Mouse (Mus musculus) testis, postnatal 10 days (tissue): ENCODE measurements at regions not wholly inside any gene's neighbourhood (a gene's known extent, or its start where the extent isn't known, plus 50 kb on each side); places are given as distances from the start of the nearest gene placed in this dataset.

Experiments
- DNase-seq: peaks from one replicate; pipeline ENCODE4 v3.0.0; 2021; ENCODE audit warnings: low spot score

DNA sequence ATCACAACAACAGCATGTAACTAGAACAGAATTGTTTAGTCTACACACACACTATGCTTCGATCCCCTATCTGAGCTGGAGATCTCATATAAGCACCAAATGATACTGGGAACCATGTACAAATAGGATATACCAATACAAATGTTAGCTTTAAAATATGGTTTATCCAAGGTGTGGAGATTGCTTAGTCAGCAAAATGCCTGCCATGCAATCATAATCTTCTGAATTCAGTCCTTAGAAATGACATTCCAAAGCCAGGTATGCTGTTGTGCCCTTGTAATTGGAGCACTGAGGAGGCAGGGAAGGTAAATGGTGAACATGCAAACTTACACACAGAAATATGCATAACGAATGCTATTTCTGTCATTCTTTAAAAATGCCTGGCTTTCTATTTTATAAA lies 54.0 kb upstream of the Thsd7b start:
- no peak for DNase-seq

DNA sequence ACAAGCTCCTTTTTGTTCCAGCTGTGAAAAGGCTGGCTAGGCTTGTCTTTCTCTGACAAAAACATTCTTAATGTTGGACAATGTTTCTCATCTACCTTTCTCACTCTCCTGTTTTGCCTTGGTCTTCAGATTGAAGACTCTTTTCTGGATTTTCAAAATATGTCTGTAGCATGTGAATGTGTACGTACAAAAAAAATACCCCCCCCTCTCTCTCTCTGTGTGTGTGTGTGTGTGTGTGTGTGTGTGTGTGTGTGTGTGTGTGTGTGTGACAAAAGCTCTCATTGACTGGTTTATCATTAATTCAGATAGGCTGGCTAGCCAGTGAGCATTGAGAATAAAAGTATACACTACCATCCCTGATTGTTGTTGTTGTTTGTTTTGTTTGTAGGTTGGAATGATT lies 64.3 kb upstream of the Thsd7b start:
- no peak for DNase-seq

DNA sequence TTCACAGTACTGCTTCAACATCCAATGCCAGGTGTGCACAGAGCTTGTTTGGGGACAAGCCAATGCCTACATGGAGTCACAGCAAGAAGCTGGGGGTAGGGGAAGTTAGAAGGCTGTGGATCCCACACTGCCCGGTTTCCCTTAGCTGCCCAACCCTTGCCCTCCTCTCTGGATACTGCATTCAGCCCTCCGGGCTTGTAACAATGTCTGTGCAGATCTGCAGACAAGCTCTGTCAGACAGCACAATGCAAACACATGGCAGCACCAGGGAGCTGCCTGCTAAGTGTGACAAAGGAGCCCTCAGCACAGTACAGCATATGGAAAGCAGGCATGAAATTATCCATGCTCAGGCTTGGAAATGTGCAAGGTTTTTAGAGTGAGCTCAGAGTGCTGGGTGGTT lies 64.7 kb upstream of the Thsd7b start:
- DNase-seq = no peak

DNA sequence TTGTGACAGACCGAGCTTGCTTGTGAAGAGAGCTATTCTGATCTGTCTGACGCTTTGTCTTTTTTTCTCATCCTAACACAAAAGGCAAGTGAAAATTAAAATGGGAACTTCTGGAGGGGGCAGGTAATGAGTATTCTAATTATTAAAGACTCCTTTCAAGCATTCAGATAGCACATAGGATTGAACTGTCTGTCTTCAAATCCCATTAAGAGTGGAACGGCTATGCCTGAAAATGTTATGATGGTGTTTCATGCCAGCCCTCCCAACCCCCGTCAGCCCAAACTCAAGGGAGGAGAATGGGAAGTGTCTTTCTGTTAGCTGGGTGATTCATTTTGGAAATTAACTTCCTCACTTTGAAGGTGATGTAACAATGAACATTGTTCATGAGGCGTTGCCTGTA lies 65.4 kb upstream of the Thsd7b start:
- DNase-seq = no peak

DNA sequence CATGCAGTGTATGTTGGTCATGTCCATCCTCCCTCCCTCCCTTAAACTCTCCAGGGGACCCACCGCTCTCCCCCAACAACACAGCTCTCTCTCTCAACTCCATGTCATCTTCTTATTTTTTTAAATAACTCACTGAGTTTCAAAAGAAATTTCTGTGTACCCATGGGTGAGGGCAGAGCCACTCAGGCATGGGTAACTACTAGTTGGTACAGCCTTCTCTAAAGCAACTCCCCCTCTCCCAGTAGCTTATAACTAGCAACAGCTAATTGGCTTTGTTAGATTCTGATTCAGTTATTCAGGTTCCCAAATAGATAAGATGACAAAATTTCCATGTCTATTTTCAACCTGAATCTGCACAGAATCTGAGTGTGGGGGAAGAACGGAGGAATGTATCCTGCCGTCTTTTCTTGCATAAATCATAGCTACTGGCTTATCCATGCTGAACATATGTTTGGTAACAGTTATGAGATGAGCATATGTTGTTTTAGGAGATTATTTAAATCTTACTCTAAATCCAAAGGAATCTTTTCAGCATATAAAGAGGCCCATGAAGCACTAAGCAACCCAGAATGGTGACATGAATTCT lies 92.8 kb upstream of the Thsd7b start:
- DNase-seq = no peak

DNA sequence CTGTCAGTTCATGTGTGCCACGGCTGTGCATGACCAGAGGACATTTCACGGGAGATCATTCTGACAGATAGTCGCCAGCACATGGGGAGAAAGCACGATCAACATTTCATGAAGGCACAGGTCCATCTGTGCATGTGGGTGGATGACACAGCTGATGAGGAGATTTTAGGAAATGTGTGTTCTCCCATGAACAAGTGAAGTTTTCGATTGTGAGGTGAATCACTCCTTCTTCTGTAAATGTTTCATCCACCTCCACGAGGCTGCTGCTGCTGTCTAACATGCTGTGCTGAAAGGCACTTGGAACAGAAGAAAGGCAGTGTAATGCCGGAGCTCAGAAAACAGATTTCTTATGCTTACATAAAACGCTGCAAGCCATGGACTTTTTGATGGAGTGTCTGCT lies 103.2 kb upstream of the Thsd7b start:
- no peak for DNase-seq

DNA sequence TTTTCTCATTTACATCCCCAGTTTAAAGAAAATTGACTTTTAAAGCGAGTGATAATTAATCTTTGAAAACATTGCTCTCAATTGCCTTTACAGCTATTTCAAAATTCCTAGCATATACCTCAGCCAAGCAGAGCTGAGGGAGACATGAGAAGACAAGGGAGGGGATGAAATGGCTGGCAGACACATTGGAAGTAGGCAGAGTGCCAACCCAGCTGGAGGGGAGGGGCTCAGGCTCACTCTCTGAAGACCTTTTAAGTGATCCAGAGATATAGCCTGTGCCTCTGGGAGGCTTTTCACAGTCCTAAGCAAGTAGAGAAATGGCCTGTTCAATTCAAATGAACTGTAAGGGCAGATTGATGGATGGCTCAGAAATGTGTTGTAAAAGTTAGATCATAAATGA lies 122.5 kb upstream of the Thsd7b start:
- DNase-seq = no peak

DNA sequence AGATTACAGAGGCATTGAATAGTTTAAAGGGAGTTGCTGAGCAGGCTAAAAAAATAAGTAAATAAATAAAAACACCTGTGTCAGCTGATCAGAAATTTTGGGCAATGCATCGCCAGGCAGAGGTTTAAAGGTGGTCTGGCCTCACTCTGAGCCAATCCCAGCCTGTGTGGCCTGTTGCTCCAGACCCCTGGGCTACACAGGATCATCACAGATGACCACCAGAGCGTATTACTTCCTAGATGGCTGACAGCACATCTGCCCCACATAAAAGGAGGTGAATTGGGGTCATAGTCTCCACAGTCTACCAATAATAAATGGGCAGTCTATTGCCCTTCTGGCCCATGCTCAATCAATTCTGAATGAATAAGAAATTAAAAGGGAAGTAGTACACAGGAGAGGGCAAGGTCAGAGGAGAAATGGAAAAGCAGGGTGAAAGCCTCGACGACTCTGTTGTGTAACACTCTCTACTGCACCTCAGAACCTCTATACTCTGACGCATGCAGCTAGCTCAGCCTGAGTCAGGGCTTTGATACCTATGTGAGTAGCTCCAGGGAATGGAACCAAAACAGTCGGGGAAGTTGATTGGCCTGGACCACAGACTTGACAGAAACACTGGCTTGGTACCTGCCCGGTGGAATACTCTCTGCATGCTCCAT lies 124.2 kb upstream of the Thsd7b start:
- no peak for DNase-seq

DNA sequence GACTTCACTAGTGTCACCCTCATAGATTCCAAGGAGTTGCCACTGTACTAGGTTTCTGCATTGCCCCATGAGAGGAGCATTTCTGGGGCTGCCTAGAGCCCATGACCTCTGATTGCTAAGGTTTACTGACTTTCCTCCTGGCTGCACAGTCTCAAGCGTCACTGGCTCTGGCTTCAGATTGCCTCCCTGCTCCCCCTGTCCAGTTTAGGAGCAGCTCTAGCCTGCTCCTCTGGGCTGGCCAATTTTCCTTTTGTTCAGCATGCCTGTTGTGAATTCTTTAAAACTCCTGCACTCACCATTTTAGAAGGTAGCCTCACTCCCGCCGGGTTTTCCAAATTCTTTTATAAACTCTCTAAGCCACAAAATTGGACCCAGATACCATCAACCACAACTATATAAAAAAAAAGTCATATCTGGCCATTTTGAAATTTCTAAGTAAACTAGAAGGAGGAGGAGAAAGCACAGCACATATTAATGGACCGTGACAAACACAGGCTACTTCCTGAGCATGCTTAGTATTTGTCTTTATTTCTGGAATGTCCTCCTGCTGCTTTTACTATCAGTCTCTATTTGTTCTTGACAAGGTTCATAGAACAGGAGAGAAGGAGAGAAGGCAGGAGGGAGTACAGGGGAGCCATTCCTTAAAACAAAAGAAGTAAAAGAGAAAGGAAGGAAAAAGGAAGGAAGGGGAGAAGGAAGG lies 126.6 kb upstream of the Thsd7b start:
- DNase-seq = no peak

DNA sequence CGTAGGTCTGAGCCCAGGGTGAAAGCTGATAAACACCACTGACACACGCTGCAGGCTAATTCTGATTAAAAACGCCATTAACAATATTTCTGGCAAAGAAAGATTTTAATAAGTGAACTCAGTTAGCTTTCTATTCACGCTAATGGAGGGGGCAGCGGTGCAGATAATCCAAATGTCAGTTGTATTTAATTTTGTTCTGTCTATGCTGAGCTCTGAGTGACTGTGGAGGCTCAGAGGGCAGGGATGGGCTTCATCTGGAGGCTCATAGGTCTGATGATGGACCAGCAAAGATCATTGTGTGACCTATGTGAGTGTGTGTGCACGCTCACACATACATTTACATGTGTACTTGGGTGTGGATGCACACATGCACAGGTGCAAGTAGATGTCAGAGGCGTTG lies 134.3 kb upstream of the Thsd7b start:
- no peak for DNase-seq

DNA sequence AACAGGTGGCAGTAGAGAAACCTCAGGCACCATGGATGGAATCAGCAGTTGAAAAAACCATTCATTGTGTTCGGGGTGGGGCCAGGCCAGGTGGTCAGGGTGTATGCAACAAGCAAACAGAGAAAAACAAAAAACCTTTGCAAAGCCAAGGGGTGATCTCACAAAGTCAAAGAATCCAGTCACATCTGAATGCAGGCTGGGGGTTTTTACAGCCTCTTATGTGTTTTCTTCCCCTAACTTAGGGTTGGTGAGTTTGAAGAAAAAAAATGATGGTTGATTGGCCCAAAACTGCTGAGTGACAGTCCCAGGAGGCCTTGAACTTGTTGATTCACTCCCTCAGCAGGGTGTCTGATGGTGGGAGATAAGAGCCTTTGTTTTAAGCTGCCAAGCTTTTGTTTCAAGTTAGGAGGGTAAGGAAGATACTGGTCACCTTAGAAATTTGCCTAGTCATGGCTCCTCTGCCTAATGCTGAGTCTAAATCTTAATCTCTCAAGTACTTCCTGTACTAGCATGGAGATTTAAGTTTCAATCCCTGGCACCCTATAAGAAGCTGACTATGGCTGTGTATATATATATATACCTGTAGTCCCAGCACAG lies 166.0 kb upstream of the Thsd7b start:
- DNase-seq = no peak

DNA sequence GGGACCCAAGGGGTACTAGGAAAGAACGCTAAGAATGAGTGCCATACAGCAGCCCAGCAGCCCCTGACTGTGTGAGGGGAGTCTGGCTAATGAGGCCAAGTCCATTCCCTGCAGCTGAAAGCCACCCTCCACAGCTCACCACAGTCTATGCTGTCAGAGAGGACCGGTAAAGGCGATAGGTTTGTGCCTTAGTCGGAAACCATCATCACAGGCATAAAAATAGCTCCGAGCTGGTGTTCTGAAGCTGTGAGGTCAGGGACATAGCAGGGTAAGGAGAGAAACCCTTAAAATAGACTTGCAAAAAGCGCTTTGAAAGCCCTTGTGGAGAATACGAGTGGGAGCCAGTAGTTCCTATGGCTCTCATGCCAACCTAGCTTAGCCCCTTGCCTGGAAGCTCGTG lies 172.1 kb upstream of the Thsd7b start:
- DNase-seq = no peak

DNA sequence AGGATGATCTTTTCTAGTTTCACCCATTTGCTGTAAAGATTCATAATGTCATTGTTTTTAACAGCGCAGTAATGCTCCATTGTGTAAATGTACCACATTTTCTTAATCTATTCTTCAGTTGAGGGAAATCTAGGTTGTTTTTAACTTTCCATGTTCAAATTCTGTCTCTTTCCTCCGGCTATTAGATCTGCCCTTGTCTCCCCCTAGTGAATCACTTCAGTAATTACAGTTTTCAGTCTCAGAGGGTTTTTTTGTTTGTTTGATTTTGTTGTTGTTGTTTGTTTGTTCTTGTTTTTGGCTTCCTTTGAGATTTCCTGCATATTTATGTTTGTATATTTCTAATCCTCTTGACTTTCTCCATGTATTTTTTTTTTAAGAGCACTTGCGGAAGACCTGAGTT lies 194.8 kb upstream of the Thsd7b start:
- no peak for DNase-seq

DNA sequence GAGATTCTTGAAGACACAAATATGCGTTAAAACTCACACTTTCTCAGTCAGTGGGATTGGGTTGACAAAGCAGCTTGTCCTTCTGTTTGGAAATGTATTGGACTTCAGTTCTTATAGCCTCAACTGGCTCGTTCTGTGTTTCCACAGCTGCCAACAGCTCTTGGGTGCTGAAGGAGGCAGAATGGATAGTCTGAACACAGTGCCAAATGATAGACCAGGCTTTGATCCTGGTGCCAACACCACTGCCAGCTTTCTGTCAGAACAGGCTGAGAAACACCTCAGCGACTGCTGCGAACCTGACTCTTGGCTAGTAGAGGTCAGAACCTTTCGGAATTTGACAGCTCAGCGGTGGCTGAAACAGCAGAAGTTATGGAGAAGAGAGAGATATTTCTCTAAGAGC lies 215.9 kb upstream of the Thsd7b start:
- no peak for DNase-seq

DNA sequence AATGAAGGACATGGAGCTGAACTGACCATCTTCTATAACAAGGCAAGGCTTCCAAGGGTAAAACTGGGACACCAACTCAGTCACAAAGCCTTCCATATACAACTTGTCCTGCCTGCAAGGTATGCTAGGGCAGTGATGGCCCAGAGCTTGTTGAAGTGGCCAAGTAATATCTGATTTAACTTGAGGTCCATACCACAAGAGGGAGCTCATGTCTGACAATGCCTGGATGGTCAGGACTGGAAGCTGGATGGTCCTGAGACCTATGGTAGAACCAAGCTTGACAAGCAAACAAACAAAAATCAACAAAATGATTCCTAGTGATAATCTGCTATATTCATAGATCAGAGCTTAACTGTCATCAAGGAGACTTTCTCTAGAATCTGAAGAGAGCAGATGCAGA lies 217.8 kb upstream of the Thsd7b start:
- DNase-seq = no peak

DNA sequence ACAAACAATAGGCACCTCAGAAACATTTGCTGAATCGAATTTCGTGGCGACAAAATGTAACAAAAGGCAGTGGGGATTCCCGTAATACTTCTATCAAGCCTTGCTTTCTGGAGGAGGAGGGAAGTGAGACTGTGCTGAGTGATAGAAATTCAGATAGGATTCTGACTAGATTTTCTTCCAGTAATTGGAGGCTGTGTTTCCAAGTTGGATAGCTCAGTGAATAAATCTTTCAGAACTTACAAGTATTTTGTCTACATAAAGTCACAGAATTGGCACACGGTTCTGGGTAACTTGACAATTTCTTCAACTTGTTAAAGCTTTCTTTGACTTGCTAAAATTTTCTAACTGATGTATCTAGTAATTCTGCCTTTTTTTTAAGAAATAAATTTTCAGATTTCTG lies 239.4 kb upstream of the Thsd7b start:
- no peak for DNase-seq

DNA sequence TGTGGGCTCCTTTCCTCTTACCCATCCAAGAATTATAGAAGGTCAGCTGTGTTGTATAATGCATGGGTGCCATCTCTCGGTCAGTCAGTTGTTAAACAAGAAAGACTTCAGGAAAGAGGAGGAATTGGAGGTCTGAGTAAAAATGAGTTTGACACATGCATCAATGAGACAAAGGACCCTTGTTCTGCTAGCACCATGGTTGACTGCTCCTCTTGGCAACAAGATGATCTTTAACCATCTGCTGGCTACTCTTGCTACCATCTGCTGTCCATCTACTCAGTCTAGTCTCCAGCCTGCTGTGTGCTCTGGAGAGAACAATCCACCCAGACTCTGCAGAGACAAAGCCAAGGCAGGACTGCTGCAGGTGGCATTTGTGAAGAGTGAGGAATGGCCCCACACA lies 267.2 kb upstream of the Thsd7b start:
- no peak for DNase-seq

DNA sequence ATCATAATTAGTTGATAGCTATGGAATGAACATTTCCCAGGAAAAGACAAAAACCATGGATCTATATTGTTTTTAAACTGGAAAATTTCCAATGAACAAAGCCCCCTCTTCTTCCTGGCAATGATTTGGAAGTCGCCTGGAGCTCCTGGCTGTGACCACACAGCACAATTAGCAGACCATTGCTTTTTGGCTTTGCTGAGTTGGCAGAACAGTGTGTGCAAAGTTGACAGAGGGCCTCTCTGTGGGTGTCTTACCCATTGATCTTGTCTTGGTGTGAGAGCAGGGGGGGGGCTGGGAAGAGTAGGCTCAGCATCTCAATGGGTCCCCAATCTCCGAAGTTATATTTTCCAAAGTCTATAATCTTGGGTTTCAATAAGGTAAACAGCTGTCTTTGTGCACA lies 270.8 kb upstream of the Thsd7b start:
- no peak for DNase-seq

DNA sequence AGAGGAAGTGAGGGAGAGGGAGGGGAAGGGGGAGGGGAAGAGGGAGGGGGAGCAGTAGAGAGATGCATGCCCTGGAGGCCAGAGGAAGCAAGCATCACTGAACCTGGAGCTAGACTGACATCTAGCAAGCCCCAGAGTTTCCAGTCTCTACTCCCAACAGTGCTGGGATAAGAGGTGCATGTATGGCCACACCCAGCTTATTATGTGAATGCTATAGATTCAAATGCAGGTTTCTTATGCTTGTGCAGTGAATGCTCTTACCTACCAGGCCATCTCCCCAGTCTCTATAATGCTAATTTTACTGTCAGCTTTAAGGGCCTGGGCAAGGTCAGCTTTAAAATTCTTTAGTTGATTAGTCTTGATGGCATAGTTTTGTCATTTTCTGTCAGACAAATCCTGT lies 271.3 kb upstream of the Thsd7b start:
- DNase-seq = no peak

DNA sequence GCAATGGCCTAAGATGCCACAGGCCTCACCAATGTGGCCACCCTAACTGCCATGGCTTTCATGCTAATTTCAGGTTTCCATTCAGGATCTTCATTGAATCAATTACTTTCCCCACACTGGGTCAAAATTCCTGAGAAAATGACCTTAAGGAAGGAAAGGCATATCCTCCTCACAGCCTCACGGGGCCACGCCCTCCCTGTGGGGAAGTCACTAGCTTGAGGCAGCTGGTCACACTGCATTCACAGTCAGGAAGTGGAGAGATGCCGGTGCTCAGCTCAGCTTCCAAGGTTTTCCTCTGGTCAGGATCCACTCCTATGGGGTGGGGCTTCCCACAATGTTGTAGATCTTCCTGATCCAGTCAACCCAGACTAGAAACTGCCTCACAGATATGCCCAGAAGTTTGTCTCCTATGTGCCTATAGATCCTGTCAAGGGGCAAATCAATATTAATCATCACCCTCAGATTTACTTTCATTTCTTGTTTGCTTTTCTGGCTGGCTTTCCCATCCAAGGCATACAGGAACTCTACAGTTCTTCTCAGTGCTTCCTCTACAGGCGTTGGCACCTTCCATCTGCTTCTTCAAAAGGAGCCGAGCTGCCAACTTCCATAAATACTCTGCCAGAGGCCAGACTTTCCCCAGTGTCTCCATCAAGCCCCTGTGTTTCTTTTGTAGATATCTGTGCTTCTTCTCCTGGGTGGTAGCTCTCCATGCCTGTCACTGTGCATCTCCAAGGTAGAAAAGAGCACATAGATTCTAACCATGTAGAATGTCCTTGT lies 273.2 kb upstream of the Thsd7b start:
- no peak for DNase-seq

DNA sequence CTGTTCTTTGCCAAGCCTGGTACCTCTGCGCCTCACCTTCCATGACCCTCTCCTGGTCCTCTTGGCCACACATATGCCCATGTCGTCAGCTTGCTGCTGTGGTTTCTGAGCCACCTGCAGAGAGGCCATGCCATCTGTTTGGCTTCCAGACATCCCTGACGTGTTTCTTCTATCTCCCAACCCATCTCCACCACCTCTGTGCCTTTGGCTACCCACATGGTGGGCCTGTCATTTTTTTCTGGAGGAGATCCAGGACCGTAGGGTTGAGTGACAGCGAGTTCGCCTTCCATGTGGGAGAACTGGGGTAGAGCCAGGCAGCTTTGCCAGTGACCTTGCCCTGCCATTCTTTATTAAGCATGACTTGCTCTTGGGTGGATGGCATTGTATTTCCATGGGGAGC lies 278.4 kb upstream of the Thsd7b start:
- no peak for DNase-seq

DNA sequence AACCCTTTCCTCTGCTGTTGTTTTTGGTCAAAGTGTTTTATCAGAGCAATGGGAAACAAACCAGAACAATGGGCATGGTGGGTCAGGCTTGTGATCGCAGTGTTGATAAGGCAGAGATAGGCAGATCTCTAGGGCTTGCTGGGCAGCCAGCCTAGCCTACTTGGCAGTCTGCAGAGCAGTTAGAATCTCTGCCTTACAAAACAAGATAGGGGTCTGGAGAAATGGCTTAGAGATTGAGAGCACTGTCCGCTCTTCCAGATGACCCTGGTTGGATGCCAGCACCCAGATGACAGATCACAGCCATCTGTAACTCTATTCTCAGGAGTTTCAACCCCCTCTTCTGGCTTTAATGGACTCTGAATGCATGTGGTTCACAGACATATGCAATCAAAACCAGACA lies 289.7 kb upstream of the Thsd7b start:
- DNase-seq = no peak

DNA sequence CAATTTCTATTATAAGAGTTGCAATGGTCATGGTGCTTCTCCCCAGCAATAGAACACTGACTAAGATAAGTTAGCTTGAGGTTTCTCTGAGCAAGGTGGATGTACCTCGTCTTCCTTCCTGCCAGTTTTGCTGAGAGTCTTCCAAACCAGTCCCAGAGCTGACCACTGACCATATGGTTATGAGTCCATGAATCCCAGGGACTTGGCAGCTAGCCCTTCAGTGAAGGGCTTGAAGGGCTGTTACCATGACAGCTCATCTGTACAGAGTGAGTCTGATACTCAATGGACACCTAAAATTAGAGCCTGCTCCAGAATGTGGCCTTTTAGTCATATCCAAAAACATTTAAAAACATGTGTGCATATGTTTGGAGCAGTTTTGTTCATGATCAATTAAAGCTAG lies 297.5 kb upstream of the Thsd7b start:
- no peak for DNase-seq
